Mouse (Mus musculus) embryonic stem cell, embryonic (primary cell): ENCODE results near the gene Gli2.

Experiments used
- CTCF ChIA-PET, 4 experiments: fragments of 300-600 bp in 2 of 4; fragments of 350-600 bp in 2 of 4; sonication (Branson Sonifier 250); formaldehyde crosslinking; loops; one replicate each; lab custom pipeline; 2022; ENCODE audit warnings: inconsistent platforms in 2 of 4; lab: Charles Lee
- POLR2A ChIA-PET, 4 experiments: fragments of 300-600 bp in 2 of 4; fragments of 350-600 bp in 2 of 4; sonication (Branson Sonifier 250); formaldehyde crosslinking; loops; one replicate each; lab custom pipeline; 2022; ENCODE audit warnings: antibody characterized with exemption in 4 of 4, inconsistent platforms in 1 of 4; lab: Charles Lee

Gli2 gene

GRCm38 (mm10) chr1:119064892-119065671, 11.7 kb upstream of the Gli2 start:
- POLR2A ChIA-PET = interaction anchor here (0.6 to 7.1 kb wide), 24 partner anchors 9 to 1596 kb away, joined by 3 to 110 read pairs (median 4); partner anchors contain the start of gene Gli2 (in 3 of the 4)
- CTCF ChIA-PET = interaction anchor here (0.6 to 1.9 kb wide), 10 partner anchors 10 to 296 kb away, joined by 3 to 12 read pairs (median 4); partner anchors contain the start of gene Gli2 (in 2 of the 4)

GRCm38 (mm10) chr1:119056491-119056890, 3.1 kb upstream of the Gli2 start:
- ChIA-PET POLR2A (interaction anchor here in 3 of 4 experiments (0.6 to 14.6 kb wide), 17 partner anchors 8 to 152 kb away, joined by 3 to 339 read pairs (median 5); no protein-coding TSS in a partner anchor), CTCF (interaction anchor here in 3 of 4 experiments (0.5 to 3.5 kb wide), 5 partner anchors 18 to 87 kb away, joined by 3 to 18 read pairs (median 4); no protein-coding TSS in a partner anchor)

DNA sequence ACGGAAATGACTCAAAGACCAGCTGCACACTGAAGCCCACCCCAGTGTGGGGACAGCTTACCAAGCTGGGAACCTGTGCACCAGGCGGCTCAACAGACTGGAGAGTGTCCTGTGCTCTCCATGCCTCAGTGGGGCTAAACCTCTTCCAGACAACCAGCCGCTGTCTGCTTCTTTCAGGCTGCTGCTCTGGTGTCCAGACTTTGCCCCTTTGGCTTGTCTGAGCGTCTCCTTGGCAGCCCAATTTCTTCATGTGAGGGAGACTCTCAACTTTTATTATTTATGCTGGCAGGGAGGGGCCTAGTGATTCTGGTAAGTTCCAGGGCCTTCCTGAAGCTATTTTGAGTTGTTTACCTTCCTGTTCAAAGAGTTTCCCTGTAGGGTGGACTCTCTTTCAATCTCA, 2.4 kb upstream of the Gli2 start:
- ChIA-PET CTCF (interaction anchor here in 2 of 4 experiments (1.2 to 3.5 kb wide), 3 partner anchors 19 to 28 kb away, joined by 3 to 18 read pairs (median 4); no protein-coding TSS in a partner anchor), POLR2A (interaction anchor here in 3 of 4 experiments (0.5 to 14.6 kb wide), 16 partner anchors 9 to 428 kb away, joined by 3 to 339 read pairs (median 10); partner anchors contain the start of gene Tfcp2l1 (in 1 of the 3))

DNA sequence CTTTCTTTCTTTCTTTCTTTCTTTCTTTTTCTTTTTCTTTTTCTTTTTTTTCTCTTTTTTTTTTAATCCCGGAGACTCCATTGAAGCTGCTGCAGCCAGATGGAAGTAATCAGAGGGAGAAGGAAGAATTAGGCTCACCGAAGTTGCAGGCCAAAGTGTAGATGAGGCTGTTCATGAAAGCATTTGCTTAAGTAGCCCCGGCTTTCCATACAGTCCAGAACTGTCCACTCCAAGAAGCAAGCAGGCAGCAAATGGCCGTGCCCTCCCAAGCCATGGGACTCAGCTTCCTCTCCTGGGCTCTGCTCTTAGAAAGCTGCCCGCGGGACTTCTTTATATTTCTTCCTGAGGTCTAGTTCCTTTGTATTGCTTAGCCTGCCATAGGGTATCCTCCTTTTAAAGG, 1.0 kb upstream of the Gli2 start:
- ChIA-PET CTCF (interaction anchor here (0.6 to 3.5 kb wide), 23 partner anchors 9 to 295 kb away, joined by 3 to 18 read pairs (median 6); no protein-coding TSS in a partner anchor), POLR2A (interaction anchor here (0.6 to 14.6 kb wide), 58 partner anchors 9 to 1661 kb away, joined by 3 to 339 read pairs (median 5); partner anchors contain the start of gene Tfcp2l1 (in 3 of the 4))

GRCm38 (mm10) chr1:119053872-119054354, 494 bp upstream of the Gli2 start:
- CTCF ChIA-PET = interaction anchor here (0.6 to 3.5 kb wide), 32 partner anchors 10 to 1704 kb away, joined by 3 to 18 read pairs (median 4); no protein-coding TSS in a partner anchor
- POLR2A ChIA-PET = interaction anchor here (0.6 to 14.6 kb wide), 60 partner anchors 9 to 1661 kb away, joined by 3 to 339 read pairs (median 5); partner anchors contain the start of gene Tfcp2l1 (in 2 of the 4)

DNA sequence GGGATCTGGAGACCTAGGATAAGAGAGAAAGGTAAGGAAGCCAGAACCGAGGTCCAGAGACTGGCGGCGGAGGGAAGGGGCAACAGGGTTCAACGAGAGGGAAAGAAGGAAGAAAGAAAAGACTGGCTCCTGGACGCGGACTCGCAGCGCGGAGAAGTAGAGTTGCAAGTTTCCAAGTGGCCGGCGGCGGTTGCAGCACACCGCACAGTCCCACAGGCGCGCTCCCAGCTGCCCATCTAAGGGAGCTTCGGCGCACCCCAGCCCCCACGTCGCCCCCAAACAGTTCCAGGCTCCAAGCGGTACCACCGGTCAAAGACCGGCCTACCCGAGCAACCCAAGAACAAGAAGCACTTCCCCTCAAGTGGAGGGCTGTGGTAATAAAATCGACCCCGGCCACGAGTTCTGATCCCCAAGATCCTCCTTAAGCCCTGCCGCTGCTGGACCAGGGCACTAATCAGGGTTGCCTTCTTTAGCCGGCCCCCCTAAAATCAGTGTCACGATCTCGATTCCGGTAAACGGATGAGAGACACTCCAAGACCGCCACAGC, 715 bp downstream of the Gli2 start:
- ChIA-PET CTCF (interaction anchor here in 2 of 4 experiments (0.6 to 2.1 kb wide), 12 partner anchors 10 to 405 kb away, joined by 3 to 11 read pairs (median 4); no protein-coding TSS in a partner anchor), POLR2A (interaction anchor here (0.7 to 14.6 kb wide), 25 partner anchors 8 to 596 kb away, joined by 3 to 339 read pairs (median 9); partner anchors contain the start of gene Tfcp2l1 (in 1 of the 4))

DNA sequence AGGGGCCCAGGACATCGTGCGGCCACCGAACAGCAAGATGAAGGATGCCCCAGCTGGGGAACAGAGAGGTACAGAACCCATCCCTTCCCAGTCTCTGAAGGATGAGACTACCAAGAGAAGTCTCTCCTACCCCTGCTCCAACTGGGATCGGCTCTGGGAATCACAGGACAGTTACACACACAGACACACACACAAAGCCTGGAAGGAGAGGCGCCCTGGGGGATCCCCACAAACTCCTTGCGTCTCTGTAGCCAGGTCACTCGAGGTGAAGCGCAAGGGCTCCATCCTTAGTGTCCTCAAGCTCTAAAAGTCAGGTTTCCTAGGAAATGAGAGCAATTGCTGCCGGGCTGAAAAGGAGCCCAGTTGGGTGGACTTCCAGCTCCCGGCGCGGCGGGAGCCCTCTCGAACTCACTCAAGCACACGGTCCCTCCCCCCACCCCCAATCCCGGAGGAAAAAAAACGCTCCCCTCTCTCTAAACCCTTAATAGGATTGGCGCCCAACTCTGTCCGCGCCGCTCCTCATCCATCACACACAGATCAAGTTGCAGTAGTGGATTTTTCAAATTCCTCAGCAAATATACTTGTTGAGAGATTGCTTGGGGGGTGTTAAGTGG, 1.4 kb downstream of the Gli2 start:
- ChIA-PET POLR2A (interaction anchor here (0.6 to 14.6 kb wide), 21 partner anchors 9 to 1901 kb away, joined by 3 to 339 read pairs (median 4); partner anchors contain the start of gene Tfcp2l1 (in 1 of the 4)), CTCF (interaction anchor here in 3 of 4 experiments (0.6 to 2.1 kb wide), 5 partner anchors 23 to 284 kb away, joined by 3 to 6 read pairs (median 5); no protein-coding TSS in a partner anchor)

- POLR2A ChIA-PET = interaction anchor here (0.6 to 14.6 kb wide), 28 partner anchors 9 to 1902 kb away, joined by 3 to 339 read pairs (median 4); partner anchors contain the start of gene Tfcp2l1 (in 2 of the 4)
- CTCF ChIA-PET = interaction anchor here in 3 of 4 experiments (0.6 to 1.9 kb wide), 5 partner anchors 23 to 283 kb away, joined by 3 to 7 read pairs (median 6); no protein-coding TSS in a partner anchor
Observed at GRCm38 (mm10) chr1:119051192-119051937, 2.1 kb downstream of the Gli2 start.

DNA sequence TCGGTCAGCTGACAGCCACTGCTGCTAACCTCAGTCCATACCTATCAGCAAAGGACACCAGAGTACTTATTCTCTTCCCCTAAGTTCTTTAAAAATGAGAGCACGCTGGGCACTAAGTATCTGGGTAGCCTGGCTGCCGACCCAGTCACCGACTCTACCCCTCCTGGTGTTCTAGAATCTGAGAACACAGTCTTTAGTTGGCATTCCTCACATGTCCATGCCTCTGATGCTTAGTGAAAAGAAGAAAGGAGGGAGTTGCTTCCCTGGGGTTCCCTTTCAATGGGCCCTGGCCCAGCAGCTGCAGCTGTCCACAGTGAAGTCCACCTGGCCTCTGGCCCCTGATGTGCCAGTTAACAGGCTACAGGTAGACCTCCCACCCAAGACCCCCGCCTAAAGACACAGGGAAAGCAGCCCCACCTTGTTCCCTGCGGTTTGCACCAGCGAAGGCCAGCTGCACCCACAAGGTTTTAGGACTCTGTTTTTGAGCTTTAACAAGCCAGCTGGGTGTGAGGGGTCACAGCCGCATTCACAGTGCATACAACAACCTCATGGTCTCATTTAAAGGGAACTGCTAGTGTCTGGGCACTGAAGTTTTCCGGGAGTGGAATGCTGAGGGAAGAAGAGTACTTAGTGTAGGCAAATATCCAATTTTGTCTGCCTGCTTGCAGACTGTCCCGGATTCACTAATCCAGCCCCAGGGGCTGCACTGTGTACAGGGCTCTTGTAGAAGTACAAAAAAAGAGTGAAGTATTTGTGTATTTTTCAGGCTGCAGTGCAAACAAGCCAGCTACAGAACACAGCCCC, 3.4 kb downstream of the Gli2 start:
- ChIA-PET POLR2A (interaction anchor here (0.6 to 14.6 kb wide), 33 partner anchors 9 to 591 kb away, joined by 3 to 339 read pairs (median 4); partner anchors contain the start of gene Tfcp2l1 (in 2 of the 4)), CTCF (interaction anchor here (0.6 to 1.9 kb wide), 4 partner anchors 33 to 436 kb away, joined by 3 to 7 read pairs (median 5); no protein-coding TSS in a partner anchor)

GRCm38 (mm10) chr1:119048988-119049387, 4.4 kb downstream of the Gli2 start:
- ChIA-PET POLR2A (interaction anchor here (0.7 to 14.6 kb wide), 12 partner anchors 8 to 924 kb away, joined by 3 to 339 read pairs (median 7); no protein-coding TSS in a partner anchor), CTCF (no interaction called here)

- ChIA-PET POLR2A (interaction anchor here in 3 of 4 experiments (0.7 to 14.6 kb wide), 5 partner anchors 8 to 30 kb away, joined by 4 to 339 read pairs (median 8); no protein-coding TSS in a partner anchor), CTCF (no interaction called here)
Observed at GRCm38 (mm10) chr1:119048547-119048946, 4.9 kb downstream of the Gli2 start.

- ChIA-PET POLR2A (interaction anchor here (0.7 to 14.6 kb wide), 17 partner anchors 8 to 68 kb away, joined by 3 to 339 read pairs (median 5); no protein-coding TSS in a partner anchor), CTCF (no interaction called here)
Observed at GRCm38 (mm10) chr1:119047462-119048371, 5.7 kb downstream of the Gli2 start.

GRCm38 (mm10) chr1:119038436-119038835, 15.0 kb downstream of the Gli2 start:
- CTCF ChIA-PET = interaction anchor here in 1 of 4 experiments (0.6 kb wide), 1 partner anchor 407 kb away, joined by 3 read pairs; no protein-coding TSS in a partner anchor
- POLR2A ChIA-PET = interaction anchor here in 3 of 4 experiments (0.7 to 1.2 kb wide), 4 partner anchors 12 to 371 kb away, joined by 3 to 5 read pairs (median 3); no protein-coding TSS in a partner anchor

DNA sequence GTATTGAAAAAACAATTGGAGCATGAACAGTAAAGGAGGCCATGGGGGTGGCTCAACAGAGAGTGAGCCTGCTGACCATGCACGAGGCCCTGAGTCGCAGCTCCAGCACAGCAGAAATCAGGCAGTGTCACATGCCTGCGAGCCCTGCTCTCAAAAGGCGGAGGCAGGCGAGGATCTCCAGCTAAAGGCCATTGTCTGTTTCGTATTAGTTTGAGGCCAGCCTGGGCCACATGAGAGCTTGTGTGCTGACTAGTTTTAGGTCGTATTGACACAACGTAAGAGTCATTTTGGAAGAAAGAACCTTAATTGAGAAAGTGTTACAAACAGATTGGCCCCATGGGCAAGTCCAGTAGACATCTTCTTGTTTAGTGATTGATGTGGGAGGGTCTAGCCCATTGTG, 17.5 kb downstream of the Gli2 start:
- POLR2A ChIA-PET = interaction anchor here (0.6 to 5.0 kb wide), 22 partner anchors 9 to 112 kb away, joined by 3 to 66 read pairs (median 6); partner anchors contain the start of gene Gli2 (in 1 of the 4)

More for the DNA sequence above, 17.5 kb downstream of the Gli2 start:
- CTCF ChIA-PET = interaction anchor here in 3 of 4 experiments (1.0 to 1.7 kb wide), 4 partner anchors 46 to 47 kb away, joined by 3 to 7 read pairs (median 4); no protein-coding TSS in a partner anchor
